36 mouse cellular contexts compared by ENCODE assay signal in the genomic region with DNA sequence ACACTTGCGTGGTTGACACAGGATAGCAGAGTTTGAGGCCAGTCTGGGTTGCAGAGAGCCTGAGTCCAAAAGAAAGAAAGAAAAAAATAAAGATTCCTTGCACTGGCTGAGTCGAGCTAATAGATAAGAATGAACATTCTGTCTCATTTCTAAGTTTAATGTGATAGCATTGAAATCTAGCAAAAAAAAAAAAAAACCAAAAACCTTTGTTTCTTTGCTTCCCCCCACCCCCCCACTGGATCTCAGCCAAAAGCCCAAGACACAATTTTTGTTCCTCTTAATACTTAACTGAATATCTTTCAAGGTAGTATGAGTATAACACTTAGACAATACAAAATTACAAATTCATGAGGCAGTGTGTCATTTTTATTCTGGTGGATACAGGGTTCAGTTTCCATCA. TPM values are rescaled to one million over a fixed set of nuclear protein-coding genes. Genes with fewer than 3 reads are reported as not detected.
DNase-seq lines count a peak whose midpoint lies in the region; ATAC-seq and TF ChIP-seq lines count a peak whose summit lies in the region.
"Had no signal": no experiment of that assay in that cellular context is flagged by ENCODE, and none has a peak within 500 bp of the region (broad histone marks: within the 10 kb centered on the region; RNA-seq: fewer than 3 reads in every experiment).

No protein-coding gene starts in this region.

- peak overlapping the region; percentile 85 for H3K27ac ChIP-seq in liver, adult 2 months (replicated peaks; ENCODE audit: insufficient read depth, low read depth, low read length)
- peak overlapping the region; percentile 96 for H3K27ac ChIP-seq in bone marrow macrophage, adult 2 months (ENCODE audit: insufficient read depth, low read depth, low read length)
- peak overlapping the region; percentile 13; the same call in 1 of the 2 replicates for H3K27ac ChIP-seq in liver, embryonic 14.5 days
- H3K27ac ChIP-seq in small intestine, adult 2 months (ENCODE audit: insufficient read depth, low read depth, low read length) = peak overlapping the region; percentile 71; the same call in 1 of the 2 replicates
- no peak overlapping the region for H3K27ac ChIP-seq in cerebellum, adult 2 months (ENCODE audit: insufficient read depth, low read length)
- H3K27ac ChIP-seq: gastrocnemius, adult 2 months; heart, adult 2 months; hindbrain, embryonic 14.5 days; left cerebral cortex, adult 2 months; limb, embryonic 13.5 days; midbrain, embryonic 10.5 days; neural tube, embryonic 12.5 days had no signal

- H3K79me2 ChIP-seq in liver, adult 2 months (ENCODE audit: control insufficient read depth, insufficient read depth, low read length) = peaks cover 32% of the 10 kb centered on the region; the same call in 1 of the 2 replicates

- H3K36me3 ChIP-seq in liver, adult 2 months (ENCODE audit: control insufficient read depth, insufficient read depth, low read length) = no peaks in the 10 kb centered on the region
- no peaks in the 10 kb centered on the region; the same call in 1 of the 2 replicates for H3K36me3 ChIP-seq in liver, embryonic 14.5 days (replicated peaks; ENCODE audit: control insufficient read depth, insufficient read depth, low read depth)
- no peaks in the 10 kb centered on the region for H3K36me3 ChIP-seq in small intestine, adult 2 months (ENCODE audit: control insufficient read depth, insufficient read depth, low read length)
- H3K36me3 ChIP-seq: heart, embryonic 12.5 days; limb, embryonic 13.5 days; midbrain, embryonic 10.5 days; neural tube, embryonic 12.5 days had no signal

- no peak for TF ChIP-seq POLR2A in liver, adult 2 months (IDR thresholded peaks at IDR 0.05; ENCODE audit: extremely low read depth, insufficient read depth, low read length)
- TF ChIP-seq POLR2A in bone marrow macrophage, adult 2 months (IDR thresholded peaks at IDR 0.05; ENCODE audit: borderline replicate concordance, low read depth, low read length) = no peak
- no peak for TF ChIP-seq POLR2A in small intestine, adult 2 months (IDR thresholded peaks at IDR 0.05; ENCODE audit: low read depth, low read length)
- no peak for TF ChIP-seq POLR2A in cerebellum, adult 2 months (IDR thresholded peaks at IDR 0.05; ENCODE audit: borderline replicate concordance, insufficient read depth, low read length)

- 17% methylated on average over 2 of the region's 2 CpGs for WGBS in liver, adult 2 months
- WGBS in liver, embryonic 14.5 days (ENCODE audit: insufficient replicate concordance) = 26% methylated on average over 2 of the region's 2 CpGs
- WGBS in small intestine, adult 2 months = 34% methylated on average over 2 of the region's 2 CpGs
- 80% methylated on average over 2 of the region's 2 CpGs for WGBS in cerebellum, adult 2 months

- no peak for DNase-seq in liver, adult 2 months (ENCODE audit: extremely low read depth, low read depth, low spot score)
- DNase-seq in liver = no peak
- DNase-seq in liver, embryonic 14.5 days (ENCODE audit: low read depth in 3 of 3, low spot score in 3 of 3) = no peak
- no peak for DNase-seq in cerebellum, adult 2 months
- no peak for DNase-seq in embryo, embryonic 10 days (ENCODE audit: low spot score)
- DNase-seq: adrenal gland, adult 2 months; adrenal gland, postnatal 36 days; cerebellum, adult 8-10 months; cerebellum, postnatal 25 days; gastrocnemius, adult 2 months; gastrocnemius, postnatal 36 days; heart, adult 2 months; lung, embryonic 14.5 days; lung, postnatal 14 days; thymus, adult 18-20 months; thymus, postnatal 36 days had no signal

- no peak for TF ChIP-seq CTCF in liver, adult 2 months (IDR thresholded peaks at IDR 0.05; ENCODE audit: low read depth, low read length)
- TF ChIP-seq CTCF in bone marrow macrophage, adult 2 months (IDR thresholded peaks at IDR 0.05; ENCODE audit: low read depth, low read length) = no peak
- TF ChIP-seq CTCF in liver, embryonic 14.5 days (IDR thresholded peaks at IDR 0.05; ENCODE audit: low read depth) = no peak
- no peak for TF ChIP-seq CTCF in small intestine, adult 2 months (IDR thresholded peaks at IDR 0.05; ENCODE audit: extremely low read depth, insufficient read length, insufficient replicate concordance, low read depth, low read length)
- TF ChIP-seq CTCF in cerebellum, adult 2 months (IDR thresholded peaks at IDR 0.05; ENCODE audit: borderline replicate concordance, insufficient read depth, low read depth, low read length) = no peak

- no peak overlapping the region; the same call in 1 of the 2 replicates for H3K9ac ChIP-seq in liver, adult 2 months (ENCODE audit: low read depth, low read length)
- H3K9ac ChIP-seq in liver, embryonic 14.5 days (replicated peaks) = no peak overlapping the region
- H3K9ac ChIP-seq: heart, embryonic 12.5 days; hindbrain, embryonic 14.5 days; limb, embryonic 13.5 days; lung, embryonic 14.5 days; neural tube, embryonic 12.5 days had no signal

- H3K4me3 ChIP-seq in liver, adult 2 months (ENCODE audit: insufficient read depth, low read depth, low read length) = no peak overlapping the region
- peak overlapping the region; percentile 29; the same call in 1 of the 2 replicates for H3K4me3 ChIP-seq in bone marrow macrophage, adult 2 months (ENCODE audit: insufficient read depth, low read length)
- H3K4me3 ChIP-seq in liver, embryonic 14.5 days (ENCODE audit: insufficient read depth in 1 of 2, low read depth in 2 of 2, low read length in 2 of 2) = no peak overlapping the region
- no peak overlapping the region for H3K4me3 ChIP-seq in small intestine, adult 2 months (ENCODE audit: low read depth, low read length)
- H3K4me3 ChIP-seq in cerebellum, adult 2 months (replicated peaks; ENCODE audit: insufficient read depth, low read depth, low read length) = no peak overlapping the region
- H3K4me3 ChIP-seq: gastrocnemius, adult 2 months; heart, adult 2 months; heart, embryonic 12.5 days; left cerebral cortex, adult 2 months; limb, embryonic 13.5 days; midbrain, embryonic 10.5 days; myocyte; neural tube, embryonic 12.5 days had no signal

- no peak for ATAC-seq in liver, embryonic 14.5 days (ENCODE audit: insufficient read depth)
- ATAC-seq: activated CD4-positive, CD25-positive, alpha-beta regulatory T cell, adult 4 months; CD4-positive, CD25-positive, alpha-beta regulatory T cell, adult 4 months; forebrain, embryonic 14.5 days; midbrain, embryonic 16.5 days had no signal

- no peaks in the 10 kb centered on the region for H3K9me3 ChIP-seq in liver, embryonic 14.5 days (ENCODE audit: control insufficient read depth, low read length)
- H3K9me3 ChIP-seq: heart, embryonic 12.5 days; midbrain, embryonic 10.5 days; neural tube, embryonic 12.5 days had no signal

- H3K4me2 ChIP-seq in liver, embryonic 14.5 days (ENCODE audit: low read depth) = peak overlapping the region; percentile 48
- H3K4me2 ChIP-seq: heart, embryonic 12.5 days; hindbrain, embryonic 14.5 days; limb, embryonic 13.5 days; lung, embryonic 14.5 days; neural tube, embryonic 12.5 days had no signal

- H3K4me1 ChIP-seq in liver, adult 2 months (ENCODE audit: control insufficient read depth, insufficient read depth, low read length) = peaks cover 34% of the 10 kb centered on the region
- peaks cover 42% of the 10 kb centered on the region for H3K4me1 ChIP-seq in bone marrow macrophage, adult 2 months (ENCODE audit: control insufficient read depth, insufficient read depth, low read length)
- peaks cover 0 to 19% of the 10 kb centered on the region in 2 experiments; a peak in 2 of 4 replicates for H3K4me1 ChIP-seq in liver, embryonic 14.5 days (replicated peaks; ENCODE audit: control insufficient read depth in 2 of 2, insufficient read depth in 2 of 2, low read length in 1 of 2)
- peaks cover 8% of the 10 kb centered on the region; the same call in 1 of the 2 replicates for H3K4me1 ChIP-seq in small intestine, adult 2 months (ENCODE audit: control insufficient read depth, insufficient read depth, insufficient read length, low read length)
- H3K4me1 ChIP-seq in cerebellum, adult 2 months (ENCODE audit: control insufficient read depth, insufficient read depth, low read length) = peaks cover 3% of the 10 kb centered on the region; the same call in 1 of the 2 replicates

- TF ChIP-seq EP300 in liver, embryonic 14.5 days (IDR thresholded peaks at IDR 0.05; ENCODE audit: low read depth) = no peak

- H3K27me3 ChIP-seq in liver, adult 2 months (ENCODE audit: control insufficient read depth, insufficient read depth, low read length) = no peaks in the 10 kb centered on the region
- no peaks in the 10 kb centered on the region for H3K27me3 ChIP-seq in liver, embryonic 14.5 days (ENCODE audit: control insufficient read depth, insufficient read depth, low read length)
- no peaks in the 10 kb centered on the region for H3K27me3 ChIP-seq in small intestine, adult 2 months (ENCODE audit: control insufficient read depth, insufficient read depth, low read length)
- no peaks in the 10 kb centered on the region for H3K27me3 ChIP-seq in cerebellum, adult 2 months (ENCODE audit: control insufficient read depth, insufficient read depth, low read length)
- H3K27me3 ChIP-seq: heart, embryonic 12.5 days; limb, embryonic 13.5 days; neural tube, embryonic 12.5 days had no signal

RNA-seq across cellular contexts. Expression of gene Slc36a1, which starts 4.9 kb away (rescaled TPM):
- total RNA-seq in liver, adult 2 months (2014; rRNA removed) = 7.0 and 12.9 TPM in 2 replicates
- polyA plus RNA-seq in liver, adult 2 months (2012; rRNA removed) = 24.0 and 26.2 TPM in 2 replicates
- polyA plus RNA-seq in bone marrow macrophage, adult 2 months (2012; ENCODE audit: insufficient read depth, insufficient read length, missing spikeins) = 38.7 and 44.3 TPM in 2 replicates
- 7.9 and 8.1 TPM in 2 replicates for polyA plus RNA-seq in liver, embryonic 14.5 days (2012; rRNA removed)
- polyA plus RNA-seq in liver, embryonic 14.5 days (2014; fragmentation: Nextera tagmentation; extraction: Ambion mirVana) = 1.7 and 2.0 TPM in 2 replicates
- 48.9 and 96.4 TPM in 2 replicates for polyA plus RNA-seq in small intestine, adult 2 months (2012; rRNA removed)
- 41.1 and 41.5 TPM in 2 replicates for polyA plus RNA-seq in cerebellum, adult 2 months (2012; rRNA removed)

RNA-seq across cellular contexts. Expression of gene Slc36a2, which starts 24.2 kb away (rescaled TPM):
- total RNA-seq in liver, adult 2 months (2014; rRNA removed) = 0.54 TPM in 1 of 2 replicates, not detected in the other
- not detected in 2 replicates for polyA plus RNA-seq in liver, adult 2 months (2012; rRNA removed)
- polyA plus RNA-seq in bone marrow macrophage, adult 2 months (2012; ENCODE audit: insufficient read depth, insufficient read length, missing spikeins) = 2.4 and 3.3 TPM in 2 replicates
- 14.1 and 15.9 TPM in 2 replicates for polyA plus RNA-seq in liver, embryonic 14.5 days (2012; rRNA removed)
- 13.8 and 16.6 TPM in 2 replicates for polyA plus RNA-seq in liver, embryonic 14.5 days (2014; fragmentation: Nextera tagmentation; extraction: Ambion mirVana)
- 0.90 and 1.6 TPM in 2 replicates for polyA plus RNA-seq in small intestine, adult 2 months (2012; rRNA removed)
- 0.71 and 0.82 TPM in 2 replicates for polyA plus RNA-seq in cerebellum, adult 2 months (2012; rRNA removed)
- total RNA-seq: hematopoietic stem cell, adult 5-6 weeks had no signal
- polyA plus RNA-seq: CD4-positive, CD25-positive, alpha-beta regulatory T cell, adult 4 months; myocyte had no signal

RNA-seq across cellular contexts. Expression of gene Slc36a3, which starts 57.5 kb away (rescaled TPM):
- not detected in 2 replicates for total RNA-seq in liver, adult 2 months (2014; rRNA removed)
- 0.05 TPM in 1 of 2 replicates, not detected in the other for polyA plus RNA-seq in liver, adult 2 months (2012; rRNA removed)
- not detected in 2 replicates for polyA plus RNA-seq in bone marrow macrophage, adult 2 months (2012; ENCODE audit: insufficient read depth, insufficient read length, missing spikeins)
- not detected in 2 replicates for polyA plus RNA-seq in liver, embryonic 14.5 days (2012; rRNA removed)
- polyA plus RNA-seq in liver, embryonic 14.5 days (2014; fragmentation: Nextera tagmentation; extraction: Ambion mirVana) = not detected in 2 replicates
- polyA plus RNA-seq in small intestine, adult 2 months (2012; rRNA removed) = 0.18 and 0.23 TPM in 2 replicates
- not detected in 2 replicates for polyA plus RNA-seq in cerebellum, adult 2 months (2012; rRNA removed)
- total RNA-seq: adrenal gland, adult 2 months; adrenal gland, postnatal 36 days; gastrocnemius, adult 2 months; gastrocnemius, postnatal 36 days; heart, adult 2 months; hematopoietic stem cell, adult 5-6 weeks; layer of hippocampus, postnatal 14 days; left cerebral cortex, adult 2 months; left cerebral cortex, postnatal 36 days; megakaryocyte progenitor cell, adult 5-6 weeks had no signal
- polyA plus RNA-seq: embryonic facial prominence, embryonic 11.5 days; forebrain, embryonic 14.5 days; heart, adult 2 months; heart, embryonic 12.5 days; heart, postnatal 0 days; hindbrain, embryonic 14.5 days; limb, embryonic 13.5 days; lung, embryonic 14.5 days; midbrain, embryonic 10.5 days; midbrain, embryonic 16.5 days; myocyte; neural tube, embryonic 12.5 days; stomach, embryonic 14.5 days had no signal
